Mouse (Mus musculus): Measurements from ENCODE around the gene Pard3.

Pard3 gene

DNA sequence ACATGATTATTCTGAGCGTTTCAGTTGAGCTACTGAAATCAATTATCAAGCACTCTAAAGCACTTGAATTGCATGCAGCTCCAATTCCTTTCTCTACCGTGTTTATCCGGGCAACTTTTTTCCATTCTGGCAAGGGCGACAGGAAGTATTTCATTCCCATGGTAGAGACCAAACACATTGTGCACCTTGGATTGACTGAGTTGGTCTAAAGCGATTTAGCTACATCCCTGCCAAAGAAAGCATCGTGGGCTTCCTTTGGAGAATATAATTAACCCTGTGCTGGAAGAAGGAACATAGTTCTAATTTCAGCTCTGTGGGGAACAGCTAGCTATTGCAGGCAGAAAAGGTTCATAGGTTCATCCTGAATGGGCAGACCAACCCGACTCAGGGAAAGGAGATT, 480.0 kb downstream of the Pard3 start:
- DNase-seq (ENCODE audit: low spot score in 2 of 2): no peak

DNA sequence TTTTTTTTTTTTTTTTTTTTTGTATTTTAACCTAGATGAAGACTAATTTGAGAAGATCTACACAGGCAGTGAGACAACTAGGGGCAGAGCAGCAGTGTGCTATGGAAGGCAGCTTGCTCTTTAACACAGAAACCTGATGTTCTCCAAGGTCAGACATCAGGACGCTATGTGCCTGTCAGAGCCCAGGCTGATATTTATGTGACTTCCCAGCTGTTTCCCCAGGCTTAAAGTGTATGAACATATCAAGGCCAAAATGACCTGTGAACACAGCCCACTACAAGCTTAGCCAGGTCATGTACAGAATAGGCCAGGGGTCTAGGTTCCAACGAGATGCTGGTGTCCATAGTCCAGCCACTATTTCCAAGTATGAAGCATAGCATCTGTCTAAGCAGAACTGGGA, 482.5 kb downstream of the Pard3 start:
- DNase-seq (ENCODE audit: low spot score in 2 of 2): no peak

DNA sequence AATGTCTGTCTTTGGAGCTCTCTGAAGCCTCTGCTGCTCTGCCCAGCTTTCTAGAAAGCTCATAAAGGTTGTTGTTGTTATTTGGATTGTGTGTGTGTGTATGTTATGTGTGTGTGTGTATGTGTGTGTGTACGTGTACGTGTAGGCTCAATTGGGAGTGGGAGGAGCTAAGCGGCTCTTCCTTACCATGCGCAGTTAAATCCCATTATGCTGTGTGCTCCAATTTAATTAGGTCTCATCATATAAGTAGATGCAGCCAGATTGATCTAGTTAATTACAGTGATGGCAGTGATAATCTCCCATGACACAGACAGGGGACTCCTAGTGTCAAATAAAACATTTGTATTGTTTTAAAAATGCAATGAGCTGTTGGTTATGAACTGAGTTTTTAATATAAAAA, 487.2 kb downstream of the Pard3 start:
- DNase-seq (ENCODE audit: low spot score in 2 of 2): no peak

DNA sequence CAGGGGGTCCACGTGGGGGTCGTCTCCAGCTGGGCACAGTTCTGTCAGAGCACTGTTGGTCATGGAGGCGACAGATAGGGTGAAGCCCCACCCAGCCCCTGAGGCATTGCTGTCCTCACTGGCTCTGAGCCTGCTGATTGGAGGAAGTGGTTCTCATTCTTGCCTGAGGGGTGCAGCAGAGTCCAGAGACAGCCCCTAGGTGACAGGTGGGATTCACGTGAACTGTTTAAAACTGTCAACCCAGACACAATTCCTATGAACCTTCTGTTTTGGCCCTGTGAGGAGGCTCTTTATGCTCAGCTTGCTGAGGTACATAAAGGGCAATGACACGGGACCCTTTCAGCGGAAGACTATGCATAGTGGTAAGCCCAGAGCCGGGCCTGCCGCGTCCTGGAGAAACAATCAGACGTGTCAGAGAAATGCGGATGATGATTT, 488.5 kb downstream of the Pard3 start:
- no peak for DNase-seq (ENCODE audit: low spot score in 2 of 2)

DNA sequence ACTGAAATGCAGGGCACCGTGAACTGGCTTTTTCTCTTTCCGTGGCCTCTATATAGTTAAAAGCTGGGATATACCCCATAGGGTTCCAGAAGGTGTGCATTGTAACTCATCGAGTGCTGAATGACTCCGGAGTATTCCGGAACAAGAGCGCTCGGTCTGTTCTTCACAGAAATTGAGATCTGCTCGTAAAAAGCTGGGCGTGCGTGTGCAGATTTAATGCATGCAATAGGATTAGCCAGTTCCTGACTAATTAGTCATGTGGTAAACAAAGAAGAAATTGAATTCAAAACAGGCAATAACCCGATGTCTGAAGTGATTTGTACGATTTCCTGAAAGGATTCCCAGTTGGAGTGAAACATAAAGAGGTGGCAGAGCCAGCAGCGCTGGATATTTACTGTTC, 489.1 kb downstream of the Pard3 start:
- DNase-seq (ENCODE audit: low spot score in 2 of 2): no peak

DNA sequence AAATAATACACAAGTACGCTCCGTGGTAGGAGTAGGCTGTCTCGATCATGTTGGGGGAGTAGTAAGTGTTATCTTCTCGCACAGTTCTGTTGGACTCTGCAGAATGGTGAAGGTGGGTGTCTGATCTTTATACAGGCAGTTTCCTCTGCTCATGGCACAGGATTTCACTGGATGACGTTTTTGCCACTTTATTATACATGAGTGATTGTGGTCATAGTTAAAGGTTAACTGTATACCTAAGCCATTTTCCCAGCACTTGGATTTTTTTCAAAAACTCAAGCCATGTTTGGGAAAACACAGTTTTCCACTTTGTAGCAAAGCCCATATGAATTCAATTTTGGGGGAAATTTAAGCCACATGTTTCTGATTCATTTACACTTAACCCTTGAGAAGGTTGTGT, 489.9 kb downstream of the Pard3 start:
- DNase-seq (ENCODE audit: low spot score in 2 of 2): no peak

DNA sequence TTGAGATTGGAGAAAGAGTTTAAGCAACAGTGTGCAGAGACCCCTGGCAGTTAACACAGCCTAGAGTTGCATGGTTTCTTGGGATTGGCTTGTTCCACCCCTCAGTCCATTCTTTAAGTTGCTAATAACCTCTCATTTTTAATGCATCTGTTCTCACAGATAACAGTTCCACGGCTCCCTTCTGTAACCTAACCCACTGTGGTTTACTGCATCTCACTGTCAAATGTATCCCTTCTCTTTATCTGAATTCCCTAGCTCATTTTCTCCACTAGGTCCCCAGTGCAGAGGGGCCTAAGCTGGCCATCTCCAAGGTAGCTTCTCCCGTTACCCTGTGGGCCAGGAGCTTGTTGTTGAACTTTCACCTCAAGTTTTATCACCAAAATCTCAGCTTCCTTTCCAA, 492.1 kb downstream of the Pard3 start:
- DNase-seq (ENCODE audit: low spot score in 2 of 2): no peak

DNA sequence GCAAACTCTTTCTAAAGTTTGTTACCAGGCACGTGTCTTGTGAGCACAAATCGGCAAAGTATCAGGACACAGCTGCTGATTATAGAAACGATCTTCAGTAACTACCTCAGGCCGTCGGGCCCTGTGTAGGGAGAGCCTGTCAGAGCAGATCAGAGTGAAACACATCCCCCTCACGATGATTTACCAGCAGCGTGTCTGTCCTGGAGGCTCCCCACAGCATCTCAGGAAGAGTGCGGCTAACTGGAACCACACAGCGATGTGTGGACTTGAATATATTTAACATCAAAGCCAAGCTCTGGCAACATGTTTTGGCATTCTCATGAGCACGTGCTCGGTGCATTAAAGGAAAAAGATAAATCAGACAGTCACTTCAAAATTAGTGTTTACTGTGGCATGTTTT, 493.3 kb downstream of the Pard3 start:
- no peak for DNase-seq (ENCODE audit: low spot score in 2 of 2)

DNA sequence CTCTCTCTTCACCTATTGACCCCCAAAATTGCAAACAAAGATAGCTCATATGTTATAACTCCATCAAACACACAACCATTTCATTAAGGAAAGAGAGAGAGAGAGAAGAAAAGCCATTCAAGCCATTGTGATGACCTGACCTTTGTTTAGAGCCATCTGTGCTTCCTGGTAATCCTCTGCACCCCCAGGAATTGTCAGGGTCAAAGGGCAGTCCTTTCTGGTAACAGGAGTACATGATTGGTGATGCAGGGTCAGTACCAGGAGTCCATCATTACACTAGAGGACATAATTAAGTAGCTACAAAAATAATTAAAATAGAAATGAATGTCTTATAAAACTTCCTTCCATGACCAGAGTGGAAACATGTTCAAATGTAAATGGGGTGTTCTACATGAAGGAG, 493.9 kb downstream of the Pard3 start:
- no peak for DNase-seq (ENCODE audit: low spot score in 2 of 2)

DNA sequence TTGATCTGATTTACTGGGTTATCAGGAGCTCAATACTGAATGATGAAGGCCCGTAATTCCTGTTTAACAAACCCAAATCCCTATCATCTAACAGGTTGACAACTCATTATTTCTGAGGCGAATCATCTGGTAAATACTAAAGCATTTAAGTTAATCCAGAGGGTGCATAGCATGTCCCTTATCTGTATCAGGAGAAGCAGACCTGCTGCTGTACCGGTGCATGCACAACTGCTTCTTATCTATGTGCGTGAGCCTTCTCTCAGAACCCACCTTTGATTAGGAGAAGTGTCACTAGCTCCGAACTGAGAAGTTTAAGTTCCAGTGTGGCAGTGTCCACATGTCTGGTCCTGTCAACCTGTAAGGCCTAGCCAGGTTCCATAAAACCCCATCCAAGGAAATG, 499.9 kb downstream of the Pard3 start:
- DNase-seq (ENCODE audit: low spot score in 2 of 2): no peak

DNA sequence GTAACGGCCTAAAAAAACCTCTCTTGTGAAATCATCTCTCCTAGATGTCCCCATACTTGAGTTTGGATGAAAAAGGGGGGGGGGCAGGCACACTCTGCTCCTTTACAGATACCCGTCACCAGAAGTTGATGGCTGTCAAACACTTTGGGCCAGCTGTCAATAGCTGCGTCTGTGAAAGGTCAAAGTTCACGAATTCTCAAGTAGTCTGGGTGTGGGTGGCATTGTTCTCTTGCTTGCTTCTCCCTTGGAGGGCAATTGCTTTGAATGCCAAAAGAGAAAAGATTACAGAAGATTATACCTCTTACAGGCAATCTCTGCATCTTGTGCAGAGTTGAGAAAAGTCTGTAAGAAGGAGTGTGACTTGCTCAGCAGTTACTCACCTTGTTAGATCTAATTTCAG, 500.7 kb downstream of the Pard3 start:
- DNase-seq (ENCODE audit: low spot score in 2 of 2): no peak

DNA sequence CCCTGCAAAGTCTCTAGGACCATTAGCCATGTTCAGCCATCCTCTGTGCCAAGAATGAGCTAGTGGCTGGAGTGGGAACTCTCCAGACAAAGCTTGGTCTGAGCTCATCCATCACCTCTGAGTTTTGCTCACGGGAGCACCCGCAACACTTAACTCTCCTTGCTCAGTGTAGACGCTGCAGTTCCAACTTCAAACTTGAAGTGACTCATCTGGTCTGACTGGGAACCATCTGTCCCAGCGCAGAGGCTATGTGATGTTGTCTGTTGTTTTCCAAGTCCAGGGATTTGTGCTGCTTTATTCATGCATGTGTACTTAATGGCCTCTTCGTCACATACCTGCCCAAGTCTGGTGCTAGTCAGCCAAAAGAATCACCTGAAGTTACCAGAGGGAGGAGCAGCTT, 505.5 kb downstream of the Pard3 start:
- no peak for DNase-seq (ENCODE audit: low spot score in 2 of 2)

DNA sequence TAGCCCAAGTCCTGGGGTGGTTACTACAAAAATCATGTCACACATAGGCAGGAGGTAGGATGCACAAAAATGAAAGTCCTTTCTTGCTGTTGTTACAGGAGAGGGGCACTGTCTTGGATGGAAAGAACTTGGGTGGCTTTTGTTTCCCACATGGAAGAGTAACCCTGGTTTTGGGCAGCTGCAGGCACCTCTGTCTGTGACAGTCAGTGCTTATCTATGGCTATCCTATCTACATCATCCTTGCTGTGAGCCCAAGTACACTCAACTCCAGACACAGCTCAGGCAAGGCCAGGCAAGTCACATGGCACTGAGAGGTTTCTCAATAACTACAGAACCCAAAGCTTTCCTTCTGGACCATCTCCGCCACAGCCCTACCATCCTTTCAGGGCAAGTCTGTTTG, 506.8 kb downstream of the Pard3 start:
- DNase-seq (ENCODE audit: low spot score in 2 of 2): no peak

DNA sequence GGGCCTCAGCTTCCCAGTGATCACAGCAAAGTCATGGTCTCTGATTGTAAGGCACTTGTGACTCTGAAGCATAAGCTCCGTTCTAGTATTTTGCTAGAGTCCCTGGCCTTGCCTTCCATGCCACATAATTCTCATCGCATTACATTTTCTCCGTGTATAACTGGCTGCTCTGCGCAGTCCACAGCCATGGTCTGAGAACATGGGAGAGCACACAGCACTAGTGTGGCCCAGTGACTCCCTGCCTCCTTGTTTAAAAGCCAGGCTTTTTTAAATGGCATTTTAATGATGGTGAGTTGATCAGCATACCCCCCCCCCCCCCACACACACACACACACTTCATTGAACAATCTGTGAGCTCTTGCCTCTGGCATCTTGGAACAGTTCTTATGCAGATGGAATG, 508.8 kb downstream of the Pard3 start:
- no peak for DNase-seq (ENCODE audit: low spot score in 2 of 2)

DNA sequence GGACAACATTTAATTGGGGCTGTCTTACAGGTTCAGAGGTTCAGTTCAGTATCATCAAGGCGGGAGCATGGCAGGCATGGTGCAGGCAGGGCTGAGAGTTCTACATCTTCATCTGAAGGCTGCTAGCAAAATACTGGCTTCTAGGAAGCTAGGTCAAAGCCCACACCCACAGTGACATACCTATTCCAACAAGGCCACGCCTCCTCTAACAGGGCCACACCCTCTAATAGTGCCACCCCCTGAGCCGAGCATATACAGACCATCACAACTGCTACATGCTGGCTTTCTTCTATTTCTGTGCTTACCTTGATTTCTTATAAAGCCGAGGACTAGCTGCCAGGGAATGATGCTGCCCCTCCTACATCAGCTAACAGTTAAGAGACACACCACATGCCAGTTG, 513.0 kb downstream of the Pard3 start:
- no peak for DNase-seq (ENCODE audit: low spot score in 2 of 2)

DNA sequence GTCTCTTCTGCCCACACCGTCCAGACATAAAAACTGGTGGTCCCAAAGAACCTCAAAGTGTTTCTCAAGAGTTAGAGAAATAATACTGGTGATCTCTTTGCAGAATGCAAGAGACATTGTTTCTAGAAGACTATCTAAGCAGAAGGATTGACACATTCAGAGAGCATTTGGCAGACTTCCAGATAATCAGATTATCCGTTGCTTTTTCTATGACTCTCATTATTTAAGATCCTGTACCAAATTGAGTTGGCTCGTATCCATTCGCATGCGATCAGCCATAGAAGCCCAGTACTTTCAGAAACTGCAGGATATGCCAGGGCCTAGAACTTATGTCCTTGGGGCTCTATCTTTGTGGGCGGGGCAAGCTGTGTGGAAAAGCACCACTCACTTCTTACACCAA, 514.0 kb downstream of the Pard3 start:
- no peak for DNase-seq (ENCODE audit: low spot score in 2 of 2)

DNA sequence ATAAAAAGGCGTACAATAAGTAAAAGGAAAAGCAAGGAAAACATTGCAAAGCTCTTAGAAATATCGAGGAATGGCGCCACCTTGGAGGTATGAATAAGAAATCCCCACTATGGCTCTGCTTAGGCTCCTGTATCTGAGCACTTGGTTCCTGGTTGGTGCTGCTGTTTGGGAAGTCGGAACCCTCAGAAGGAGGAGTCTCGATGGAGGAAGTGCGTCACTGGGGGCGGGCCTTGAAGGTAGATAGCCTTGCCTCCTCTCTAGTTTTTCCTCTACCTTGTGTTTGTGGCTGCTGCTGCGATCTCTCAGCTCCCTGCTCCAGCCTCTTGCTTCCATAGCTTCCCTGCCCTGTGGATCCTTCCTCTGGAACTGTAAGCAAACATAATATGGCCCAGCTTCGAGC, 515.7 kb downstream of the Pard3 start:
- DNase-seq (ENCODE audit: low spot score in 2 of 2): no peak

DNA sequence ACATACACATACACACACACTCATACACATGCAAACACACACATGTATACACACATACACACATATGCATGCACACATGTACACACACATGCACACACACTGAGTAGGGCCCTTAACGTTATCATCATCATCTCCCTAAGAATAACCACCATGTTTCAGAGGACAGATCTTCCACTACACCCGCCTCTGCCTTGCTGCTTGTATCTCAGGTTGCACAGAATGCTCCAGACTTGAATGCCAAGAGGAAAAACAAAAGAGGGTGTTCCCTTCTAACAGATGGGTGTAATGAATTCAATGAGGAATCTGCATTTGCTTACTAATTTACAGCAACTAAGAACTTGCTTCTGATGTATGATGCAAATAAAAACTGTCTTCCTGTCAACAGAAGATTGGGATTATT, 519.7 kb downstream of the Pard3 start:
- DNase-seq (ENCODE audit: low spot score in 2 of 2): no peak

DNA sequence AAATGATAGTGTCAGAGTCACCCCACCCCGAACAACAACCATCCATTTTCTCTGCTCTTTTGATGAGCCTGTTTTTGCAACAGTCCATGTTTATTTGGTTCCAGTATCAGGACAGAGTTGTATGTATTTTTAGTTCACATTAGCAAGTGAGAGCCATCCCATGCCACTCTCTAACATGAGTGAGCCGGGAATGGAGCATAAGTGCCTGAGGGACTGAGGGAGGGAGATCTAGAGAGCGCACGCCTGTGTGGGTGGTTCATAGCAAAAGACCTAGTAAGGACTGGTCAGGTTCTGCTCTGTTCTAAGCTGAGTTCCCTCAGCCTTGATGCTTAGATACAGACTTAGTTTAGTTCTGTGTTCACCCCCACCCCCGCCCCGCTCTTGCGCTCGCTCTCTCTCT, 521.9 kb downstream of the Pard3 start:
- DNase-seq (ENCODE audit: low spot score in 2 of 2): no peak

DNA sequence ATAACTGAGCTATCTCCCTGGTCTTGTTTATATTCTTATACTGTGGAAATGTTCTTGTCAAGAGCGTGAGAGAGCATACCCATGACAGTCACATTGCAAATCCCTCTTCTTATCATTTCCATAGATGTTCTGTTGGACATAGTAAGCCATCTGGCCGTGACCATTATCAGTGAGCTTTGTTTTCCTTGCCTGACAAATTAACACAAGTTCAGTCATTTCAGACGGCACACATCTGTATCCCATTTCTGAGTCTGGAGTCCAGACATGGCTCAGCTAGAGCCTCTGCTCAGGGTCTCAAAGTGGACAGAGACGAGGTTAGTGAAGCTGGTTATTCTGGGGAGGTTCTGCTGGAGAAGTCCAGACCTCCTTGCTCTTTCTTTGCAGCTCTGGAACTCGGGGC, 523.0 kb downstream of the Pard3 start:
- no peak for DNase-seq (ENCODE audit: low spot score in 2 of 2)

DNA sequence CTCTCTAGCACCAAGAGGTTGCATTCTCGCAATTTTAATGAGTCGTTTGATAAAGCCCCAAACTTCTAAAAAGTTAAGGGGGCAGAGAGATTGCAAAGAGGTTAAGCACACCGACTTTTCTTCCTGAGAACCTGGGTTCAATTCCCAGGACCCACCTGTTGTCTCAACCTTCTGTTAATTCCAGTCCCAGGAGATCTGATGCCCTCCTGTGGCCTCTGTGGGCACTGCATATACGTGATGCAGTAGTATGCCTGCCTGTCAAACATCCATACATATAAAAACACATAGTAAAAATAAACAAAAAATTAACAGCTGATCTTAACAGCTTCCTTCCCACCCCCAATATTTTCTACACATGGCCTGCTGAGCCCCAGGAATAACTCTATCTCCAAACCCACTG, 524.6 kb downstream of the Pard3 start:
- no peak for DNase-seq (ENCODE audit: low spot score in 2 of 2)

DNA sequence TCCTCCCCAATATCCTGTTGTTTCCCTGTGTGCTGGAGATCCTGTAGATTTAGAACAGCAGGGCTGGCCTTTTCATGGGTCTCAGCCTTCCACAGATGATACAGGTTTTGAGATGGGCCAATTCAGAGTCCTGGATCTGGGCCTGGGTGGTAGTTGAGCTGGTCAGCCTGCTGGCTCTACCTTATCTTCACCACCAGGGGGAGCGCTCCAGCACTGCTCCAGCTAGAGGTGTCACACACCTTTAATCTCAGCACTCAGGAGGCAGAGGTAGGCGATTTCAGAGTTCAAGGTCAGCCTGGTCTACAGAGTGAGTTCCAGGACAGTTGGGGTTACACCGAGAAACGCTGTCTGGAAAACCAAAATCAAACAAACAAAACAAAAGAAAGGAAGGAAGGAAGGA, 525.6 kb downstream of the Pard3 start:
- no peak for DNase-seq (ENCODE audit: low spot score in 2 of 2)

DNA sequence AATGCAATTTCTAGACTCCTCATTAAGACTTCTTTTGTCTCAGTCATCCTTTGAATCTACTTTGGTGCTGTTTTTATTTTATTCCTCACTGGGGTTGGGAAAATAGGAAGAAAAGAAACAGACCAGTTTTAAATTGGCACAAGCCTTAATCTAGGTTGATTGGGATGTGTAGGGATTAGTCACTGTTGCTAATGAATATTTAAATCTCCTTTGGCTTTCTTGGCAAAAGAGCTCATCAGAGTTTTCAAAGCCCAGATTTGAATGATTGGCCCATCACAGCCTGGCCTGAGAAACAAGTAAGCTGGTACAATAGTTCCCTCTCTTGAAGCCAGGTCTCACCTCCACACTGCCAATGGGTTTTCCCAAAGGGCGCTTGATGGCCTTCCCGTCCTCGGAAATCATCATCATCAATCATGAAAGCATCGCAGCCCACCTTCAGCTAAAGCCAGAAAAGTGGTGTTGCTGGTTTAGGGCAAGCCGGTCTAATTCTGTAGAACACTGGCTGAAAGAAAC, 527.0 kb downstream of the Pard3 start:
- no peak for DNase-seq (ENCODE audit: low spot score in 2 of 2)

DNA sequence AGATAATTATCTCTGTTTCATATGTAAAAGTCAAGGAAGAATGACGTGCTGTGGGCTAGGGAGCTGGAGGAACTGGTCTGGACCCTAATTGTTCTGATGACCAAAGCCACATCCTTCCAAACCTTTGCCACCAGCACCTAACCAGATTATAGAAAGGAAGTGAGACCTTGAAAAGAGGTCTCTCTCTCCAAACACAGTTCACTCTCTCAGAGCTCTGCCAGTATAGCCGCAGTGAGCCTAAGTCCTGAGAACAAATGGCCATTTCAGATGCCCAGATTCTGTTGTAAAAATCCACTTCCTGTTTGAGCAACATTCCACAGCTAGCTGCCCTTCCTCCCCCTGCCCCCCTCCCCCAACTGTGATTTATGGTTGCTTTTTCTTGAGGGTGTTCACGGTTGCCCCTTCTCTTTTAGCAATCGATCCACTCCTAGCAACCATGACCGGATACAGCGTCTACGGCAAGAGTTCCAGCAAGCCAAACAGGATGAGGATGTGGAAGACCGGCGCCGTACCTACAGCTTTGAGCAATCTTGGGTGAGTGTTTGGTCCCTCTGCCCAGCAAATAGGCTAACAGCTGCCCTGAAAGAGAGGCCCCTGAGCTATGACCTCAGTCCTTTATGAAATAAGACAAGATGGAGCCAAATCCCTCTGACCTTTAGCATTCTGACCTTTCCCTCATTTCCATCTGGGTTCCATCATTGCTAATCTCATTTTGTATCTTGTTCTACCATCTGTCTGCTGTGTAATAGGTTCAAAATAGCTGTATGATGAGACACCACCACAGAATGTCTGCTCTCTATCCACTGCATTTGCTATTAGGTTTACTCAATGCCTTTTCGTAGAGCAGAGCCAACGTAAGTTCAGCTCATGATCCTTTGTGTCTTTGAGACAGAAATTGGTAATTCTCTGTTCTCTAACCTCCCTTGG, 529.2 kb downstream of the Pard3 start:
- DNase-seq (ENCODE audit: low spot score in 2 of 2): no peak
